Mouse (Mus musculus): Measurements from ENCODE around the gene Nucb1.
A peak's percentile ranks its signal among the peaks of the same experiment; 100 is the strongest.
"Not testable (repeated sequence)": the region's sequence is repeated elsewhere in the genome, so short reads cannot be mapped to it uniquely, and the experiment has no call there.

The Nucb1 gene

GRCm38 (mm10) chr7:45509912-45510787 lies at the start of gene Nucb1:
Nucb1 (minus strand) TSS chr7:45510406.
- DNase-seq, result peak; percentile 93

- no peak for DNase-seq
These were observed 48.7 kb upstream of the Nucb1 start for GRCm38 (mm10) chr7:45558907-45559306.

- DNase-seq, result peak; percentile 83
These were observed 45.6 kb upstream of the Nucb1 start for GRCm38 (mm10) chr7:45555787-45556186.

- no peak for DNase-seq
These were observed 44.5 kb upstream of the Nucb1 start, which contains the start of gene Hsd17b14 for GRCm38 (mm10) chr7:45554744-45555143. Hsd17b14 (plus strand) TSS chr7:45554893.

- no peak for DNase-seq
These were observed 43.8 kb upstream of the Nucb1 start for GRCm38 (mm10) chr7:45553990-45554389.

- no peak for DNase-seq
These were observed 43.3 kb upstream of the Nucb1 start for GRCm38 (mm10) chr7:45553519-45553918.

- DNase-seq, result no peak
These were observed 41.3 kb upstream of the Nucb1 start for GRCm38 (mm10) chr7:45551512-45551883.

- no peak for DNase-seq
These were observed 40.8 kb upstream of the Nucb1 start for GRCm38 (mm10) chr7:45550821-45551511.

- DNase-seq, result no peak
These were observed 39.6 kb upstream of the Nucb1 start for GRCm38 (mm10) chr7:45549641-45550436.

- DNase-seq, result no peak
These were observed 34.3 kb upstream of the Nucb1 start for GRCm38 (mm10) chr7:45544525-45544924.

- DNase-seq, result no peak
These were observed 30.0 kb upstream of the Nucb1 start for GRCm38 (mm10) chr7:45540213-45540612.

- peak; percentile 62 for DNase-seq
These were observed 28.9 kb upstream of the Nucb1 start for GRCm38 (mm10) chr7:45539095-45539494.

GRCm38 (mm10) chr7:45538163-45539041 lies 28.2 kb upstream of the Nucb1 start:
- DNase-seq, result peak; percentile 80

- DNase-seq, result peak; percentile 54
These were observed 27.4 kb upstream of the Nucb1 start for GRCm38 (mm10) chr7:45537602-45538001.

- no peak for DNase-seq
These were observed 25.5 kb upstream of the Nucb1 start for GRCm38 (mm10) chr7:45535676-45536075.

- DNase-seq, result no peak
These were observed 20.4 kb upstream of the Nucb1 start for GRCm38 (mm10) chr7:45530643-45531042.

- DNase-seq, result peak; percentile 39
These were observed 19.3 kb upstream of the Nucb1 start for GRCm38 (mm10) chr7:45529461-45529860.

GRCm38 (mm10) chr7:45527169-45527568 lies 17.0 kb upstream of the Nucb1 start:
- DNase-seq, result not testable (repeated sequence)

- peak; percentile 60 for DNase-seq
These were observed 16.4 kb upstream of the Nucb1 start for GRCm38 (mm10) chr7:45526474-45527120.

- peak; percentile 94 for DNase-seq
These were observed 15.7 kb upstream of the Nucb1 start, which contains the start of the genes Ppp1r15a and Plekha4 for GRCm38 (mm10) chr7:45525809-45526473. Ppp1r15a (minus strand) TSS chr7:45526268. Plekha4 (plus strand) TSS chr7:45526330.

Measured in cerebellum, adult 9-11 months (tissue).